Comparison of ENCODE assay signal across 26 mouse cellular contexts in genomic region chrX:157501871-157502270, GRCm38 (mm10). TPM values are rescaled to one million over a fixed set of nuclear protein-coding genes. Genes with fewer than 3 reads are reported as not detected.
A peak's percentile ranks its signal among the peaks of the same experiment; 100 is the strongest.
DNase-seq lines count a peak whose midpoint lies in the region; ATAC-seq and TF ChIP-seq lines count a peak whose summit lies in the region.
"Had no signal": no experiment of that assay in that cellular context is flagged by ENCODE, and none has a peak within 500 bp of the region (broad histone marks: within the 10 kb centered on the region; RNA-seq: fewer than 3 reads in every experiment).

No protein-coding gene starts in this region.

- H3K9ac ChIP-seq in limb, embryonic 13.5 days = no peak overlapping the region
- no peak overlapping the region for H3K9ac ChIP-seq in lung, embryonic 16.5 days (ENCODE audit: low read length)
- H3K9ac ChIP-seq: embryonic facial prominence, embryonic 12.5 days; embryonic facial prominence, embryonic 15.5 days; forebrain, embryonic 12.5 days; forebrain, embryonic 15.5 days; heart, embryonic 12.5 days; heart, embryonic 15.5 days; hindbrain, embryonic 13.5 days had no signal

- H3K9me3 ChIP-seq in limb, embryonic 13.5 days = no peaks in the 10 kb centered on the region
- no peaks in the 10 kb centered on the region for H3K9me3 ChIP-seq in limb, embryonic 10.5 days (replicated peaks)
- no peaks in the 10 kb centered on the region for H3K9me3 ChIP-seq in lung, embryonic 16.5 days (ENCODE audit: control insufficient read depth, low read length)
- H3K9me3 ChIP-seq: embryonic facial prominence, embryonic 12.5 days; embryonic facial prominence, embryonic 15.5 days; forebrain, embryonic 12.5 days; forebrain, embryonic 15.5 days; heart, embryonic 12.5 days; heart, embryonic 15.5 days; hindbrain, embryonic 10.5 days; hindbrain, embryonic 13.5 days had no signal

- peaks cover 8% of the 10 kb centered on the region; the same call in 1 of the 2 replicates for H3K27me3 ChIP-seq in limb, embryonic 13.5 days
- H3K27me3 ChIP-seq in limb, embryonic 10.5 days (ENCODE audit: low read depth, poor library complexity, severe bottlenecking) = peaks cover 42% of the 10 kb centered on the region; the same call in 1 of the 2 replicates
- no peaks in the 10 kb centered on the region for H3K27me3 ChIP-seq in lung, embryonic 16.5 days (ENCODE audit: control insufficient read depth, insufficient read depth, low read depth, low read length)
- H3K27me3 ChIP-seq: embryonic facial prominence, embryonic 12.5 days; embryonic facial prominence, embryonic 15.5 days; forebrain, embryonic 12.5 days; forebrain, embryonic 15.5 days; heart, embryonic 12.5 days; heart, embryonic 15.5 days; hindbrain, embryonic 13.5 days had no signal

- no peak overlapping the region for H3K4me3 ChIP-seq in limb, embryonic 13.5 days
- H3K4me3 ChIP-seq in limb, embryonic 10.5 days = no peak overlapping the region
- H3K4me3 ChIP-seq in lung, embryonic 16.5 days (ENCODE audit: low read length) = no peak overlapping the region
- no peak overlapping the region for H3K4me3 ChIP-seq in lung, adult 2 months (replicated peaks; ENCODE audit: extremely low read depth, low read depth, low read length)
- H3K4me3 ChIP-seq: embryonic facial prominence, embryonic 12.5 days; embryonic facial prominence, embryonic 15.5 days; forebrain, embryonic 12.5 days; forebrain, embryonic 15.5 days; gastrocnemius, adult 2 months; heart, embryonic 12.5 days; heart, embryonic 15.5 days; hindbrain, embryonic 10.5 days; hindbrain, embryonic 13.5 days had no signal

- no peak for DNase-seq in limb, embryonic 10.5 days (ENCODE audit: low spot score)
- DNase-seq in lung, adult 2 months = no peak
- DNase-seq in forelimb bud, embryonic 11.5 days (ENCODE audit: low read depth, low spot score) = peak; percentile 7
- DNase-seq in heart, adult 8-10 months (ENCODE audit: low spot score) = no peak
- no peak for DNase-seq in frontal cortex, postnatal 10 days (ENCODE audit: low spot score in 2 of 2)
- DNase-seq: adrenal gland, postnatal 10 days; cerebellum, adult 11 months; cerebellum, adult 2 months; cerebellum, adult 9-11 months; cerebellum, postnatal 25 days; gastrocnemius, adult 2 months; gastrocnemius, postnatal 14 days; heart, postnatal 10 days; heart, postnatal 36 days had no signal

- H3K27ac ChIP-seq in limb, embryonic 13.5 days = no peak overlapping the region
- no peak overlapping the region for H3K27ac ChIP-seq in limb, embryonic 10.5 days
- no peak overlapping the region for H3K27ac ChIP-seq in lung, embryonic 16.5 days (ENCODE audit: low read length)
- H3K27ac ChIP-seq: embryonic facial prominence, embryonic 12.5 days; embryonic facial prominence, embryonic 15.5 days; forebrain, embryonic 12.5 days; forebrain, embryonic 15.5 days; gastrocnemius, adult 2 months; heart, embryonic 15.5 days; hindbrain, embryonic 10.5 days; hindbrain, embryonic 13.5 days had no signal

- TF ChIP-seq POLR2A in lung, adult 2 months (IDR thresholded peaks at IDR 0.05; ENCODE audit: borderline replicate concordance, extremely low read depth, low read depth, low read length) = no peak

- WGBS in limb, embryonic 13.5 days = 37% methylated on average over 2 of the region's 2 CpGs
- 62% methylated on average over 2 of the region's 2 CpGs for WGBS in limb, embryonic 10.5 days
- 46% methylated on average over 2 of the region's 2 CpGs for WGBS in lung, embryonic 16.5 days
- WGBS in lung, adult 2 months = 63% methylated on average over 2 of the region's 2 CpGs

- no peak for TF ChIP-seq CTCF in lung, adult 2 months (IDR thresholded peaks at IDR 0.05; ENCODE audit: insufficient read depth, low read length)

- H3K36me3 ChIP-seq in limb, embryonic 13.5 days = no peaks in the 10 kb centered on the region
- no peaks in the 10 kb centered on the region for H3K36me3 ChIP-seq in limb, embryonic 10.5 days
- no peaks in the 10 kb centered on the region for H3K36me3 ChIP-seq in lung, embryonic 16.5 days (ENCODE audit: control insufficient read depth, insufficient read depth, low read length)
- H3K36me3 ChIP-seq: embryonic facial prominence, embryonic 12.5 days; embryonic facial prominence, embryonic 15.5 days; forebrain, embryonic 12.5 days; forebrain, embryonic 15.5 days; heart, embryonic 12.5 days; heart, embryonic 15.5 days; hindbrain, embryonic 10.5 days; hindbrain, embryonic 13.5 days had no signal

- ATAC-seq in limb, embryonic 13.5 days (ENCODE audit: low FRiP score, low read depth) = peak; percentile 40
- peak; percentile 79 for ATAC-seq in lung, embryonic 16.5 days (ENCODE audit: low read depth)
- ATAC-seq: forebrain, embryonic 15.5 days; hindbrain, embryonic 16.5 days; Patski had no signal

- H3K4me1 ChIP-seq in limb, embryonic 13.5 days = no peaks in the 10 kb centered on the region
- no peaks in the 10 kb centered on the region for H3K4me1 ChIP-seq in limb, embryonic 10.5 days
- 0 out of 2 replicates have a peak, but pooled peaks cover 2% of the 10 kb centered on the region for H3K4me1 ChIP-seq in lung, embryonic 16.5 days (replicated peaks; ENCODE audit: control insufficient read depth, insufficient read depth, low read length)
- no peaks in the 10 kb centered on the region for H3K4me1 ChIP-seq in lung, adult 2 months (ENCODE audit: control insufficient read depth, insufficient read depth, low read length)
- H3K4me1 ChIP-seq: embryonic facial prominence, embryonic 12.5 days; embryonic facial prominence, embryonic 15.5 days; forebrain, embryonic 12.5 days; forebrain, embryonic 15.5 days; heart, embryonic 12.5 days; heart, embryonic 15.5 days; hindbrain, embryonic 10.5 days; hindbrain, embryonic 13.5 days had no signal

- H3K4me2 ChIP-seq in limb, embryonic 13.5 days (replicated peaks) = no peak overlapping the region
- H3K4me2 ChIP-seq in lung, embryonic 16.5 days (ENCODE audit: low read depth, low read length) = no peak overlapping the region
- H3K4me2 ChIP-seq: embryonic facial prominence, embryonic 12.5 days; embryonic facial prominence, embryonic 15.5 days; forebrain, embryonic 12.5 days; forebrain, embryonic 15.5 days; heart, embryonic 12.5 days; heart, embryonic 15.5 days; hindbrain, embryonic 13.5 days had no signal

RNA-seq across cellular contexts. Expression of gene Sms, which starts 9.8 kb away (rescaled TPM):
- polyA plus RNA-seq in limb, embryonic 13.5 days (2015; fragmentation: Nextera tagmentation; extraction: Ambion mirVana) = 56.4 and 59.9 TPM in 2 replicates
- polyA plus RNA-seq in limb, embryonic 10.5 days (2016; fragmentation: Nextera tagmentation; extraction: Ambion mirVana) = 75.2 and 84.0 TPM in 2 replicates
- 66.2 and 71.0 TPM in 2 replicates for polyA plus RNA-seq in lung, embryonic 16.5 days (2015; fragmentation: Nextera tagmentation; extraction: Ambion mirVana)
- 11.3 and 13.1 TPM in 2 replicates for polyA plus RNA-seq in lung, adult 2 months (2012; rRNA removed)
- total RNA-seq in heart, adult 8-10 months (2022) = 10 to 100 TPM; 37.0 to 81.6 (median 52.2) TPM
